Mouse (Mus musculus): ENCODE measurements around the gene Nxn. TPM values are rescaled to one million over a fixed set of nuclear protein-coding genes. Genes with fewer than 3 reads are reported as not detected.

The Nxn gene
- polyA plus RNA-seq, 1 experiment: 135 TPM

DNA sequence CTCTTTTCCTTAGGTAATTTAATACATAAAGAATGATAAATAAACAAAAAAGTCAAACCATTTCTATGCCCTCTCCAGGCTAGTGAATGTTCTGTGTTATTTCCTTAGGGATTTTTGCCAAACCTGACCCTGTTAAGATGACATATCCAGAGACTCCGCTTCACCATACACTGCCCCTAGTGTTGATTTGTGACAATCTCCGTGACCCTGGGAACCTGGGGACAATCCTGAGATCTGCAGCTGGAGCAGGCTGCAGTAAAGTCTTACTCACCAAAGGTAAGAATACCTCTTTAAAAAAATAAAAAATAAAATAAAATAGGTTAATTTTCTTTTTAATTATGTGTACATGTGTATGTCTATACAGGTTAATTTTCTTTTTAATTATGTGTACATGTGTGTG is 151.7 kb downstream of the Nxn start:
- TF ChIP-seq CTCF (IDR thresholded peaks at IDR 0.05; ENCODE audit: borderline replicate concordance, insufficient read depth, low read length): no peak
- TF ChIP-seq POLR2A (IDR thresholded peaks at IDR 0.05; ENCODE audit: low read depth, low read length): no peak
- Histone ChIP-seq H3K4me1 (ENCODE audit: control insufficient read depth, insufficient read depth, low read length) (peaks cover 2% of the 10 kb centered on the region; the same call in 1 of the 2 replicates), H3K27ac (ENCODE audit: insufficient read depth, low read length) (no peak overlapping the region), H3K4me3 (ENCODE audit: insufficient read depth, low read length) (no peak overlapping the region)

GRCm38 (mm10) chr11:76246439-76246838 is 152.5 kb downstream of the Nxn start:
- H3K4me3 ChIP-seq (ENCODE audit: insufficient read depth, low read length): no peak overlapping the region
- H3K27ac ChIP-seq (ENCODE audit: insufficient read depth, low read length): no peak overlapping the region
- no peak for TF ChIP-seq CTCF (IDR thresholded peaks at IDR 0.05; ENCODE audit: borderline replicate concordance, insufficient read depth, low read length)
- TF ChIP-seq POLR2A (IDR thresholded peaks at IDR 0.05; ENCODE audit: low read depth, low read length): no peak
- peaks cover 2% of the 10 kb centered on the region; the same call in 1 of the 2 replicates for H3K4me1 ChIP-seq (ENCODE audit: control insufficient read depth, insufficient read depth, low read length)

DNA sequence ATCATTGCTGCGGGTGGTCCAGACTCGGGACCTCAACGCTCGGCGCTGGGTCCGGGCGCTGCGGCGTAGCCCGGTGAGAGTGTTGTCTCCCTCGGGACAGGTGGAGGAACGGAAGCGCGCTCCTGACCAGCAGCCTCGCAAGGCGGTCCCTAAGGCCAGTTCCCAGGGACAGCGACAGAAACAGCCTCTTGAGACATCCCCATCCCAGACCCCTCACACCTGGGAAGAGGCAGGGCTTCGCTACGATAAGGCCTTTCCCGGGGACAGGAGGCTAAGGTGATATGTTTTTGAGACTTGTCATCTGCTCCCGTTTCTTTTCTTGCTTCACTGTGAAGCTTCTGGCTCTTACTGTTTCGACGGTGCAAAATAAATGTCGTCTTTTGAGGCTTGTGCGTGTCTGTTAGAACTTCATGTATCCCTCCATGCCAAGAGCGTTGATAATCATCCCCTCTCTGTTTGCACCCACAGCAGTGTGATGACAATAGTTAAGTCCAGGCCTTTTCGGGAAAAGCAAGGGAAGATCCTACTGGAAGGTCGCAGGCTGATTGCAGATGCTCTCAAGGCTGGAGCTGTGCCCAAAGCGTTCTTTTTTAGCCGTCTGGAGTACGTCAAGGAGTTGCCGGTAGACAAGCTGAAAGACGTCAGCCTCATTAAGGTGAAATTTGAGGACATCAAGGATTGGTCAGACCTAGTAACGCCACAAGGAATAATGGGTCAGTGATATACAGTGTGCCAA is 155.0 kb downstream of the Nxn start:
- TF ChIP-seq POLR2A (IDR thresholded peaks at IDR 0.05; ENCODE audit: low read depth, low read length) (no peak; the same call in 1 of the 2 replicates), CTCF (IDR thresholded peaks at IDR 0.05; ENCODE audit: borderline replicate concordance, insufficient read depth, low read length) (no peak)
- Histone ChIP-seq H3K27ac (ENCODE audit: insufficient read depth, low read length) (no peak overlapping the region), H3K4me3 (ENCODE audit: insufficient read depth, low read length) (peak overlapping the region; percentile 95), H3K4me1 (ENCODE audit: control insufficient read depth, insufficient read depth, low read length) (peaks cover 2% of the 10 kb centered on the region; the same call in 1 of the 2 replicates)

- TF ChIP-seq POLR2A (IDR thresholded peaks at IDR 0.05; ENCODE audit: low read depth, low read length): peak; percentile 89
- TF ChIP-seq CTCF (IDR thresholded peaks at IDR 0.05; ENCODE audit: borderline replicate concordance, insufficient read depth, low read length): no peak
- H3K4me1 ChIP-seq (ENCODE audit: control insufficient read depth, insufficient read depth, low read length): peaks cover 2% of the 10 kb centered on the region; the same call in 1 of the 2 replicates
- H3K4me3 ChIP-seq (ENCODE audit: insufficient read depth, low read length): peak within 1 kb of the TSS; percentile 95
- H3K27ac ChIP-seq (ENCODE audit: insufficient read depth, low read length): no peak within 1 kb of the TSS
Observed at GRCm38 (mm10) chr11:76242901-76243810, 155.8 kb downstream of the Nxn start, which contains the start of the genes Mrm3 and Glod4. Mrm3 (plus strand) TSS chr11:76243715. Glod4 (minus strand) TSS chr11:76243725.

- TF ChIP-seq POLR2A (IDR thresholded peaks at IDR 0.05; ENCODE audit: low read depth, low read length) (no peak), CTCF (IDR thresholded peaks at IDR 0.05; ENCODE audit: borderline replicate concordance, insufficient read depth, low read length) (no peak)
- peaks cover 2% of the 10 kb centered on the region; the same call in 1 of the 2 replicates for H3K4me1 ChIP-seq (ENCODE audit: control insufficient read depth, insufficient read depth, low read length)
- no peak overlapping the region for H3K27ac ChIP-seq (ENCODE audit: insufficient read depth, low read length)
- no peak overlapping the region for H3K4me3 ChIP-seq (ENCODE audit: insufficient read depth, low read length)
Observed at GRCm38 (mm10) chr11:76239750-76240149, 159.2 kb downstream of the Nxn start.

DNA sequence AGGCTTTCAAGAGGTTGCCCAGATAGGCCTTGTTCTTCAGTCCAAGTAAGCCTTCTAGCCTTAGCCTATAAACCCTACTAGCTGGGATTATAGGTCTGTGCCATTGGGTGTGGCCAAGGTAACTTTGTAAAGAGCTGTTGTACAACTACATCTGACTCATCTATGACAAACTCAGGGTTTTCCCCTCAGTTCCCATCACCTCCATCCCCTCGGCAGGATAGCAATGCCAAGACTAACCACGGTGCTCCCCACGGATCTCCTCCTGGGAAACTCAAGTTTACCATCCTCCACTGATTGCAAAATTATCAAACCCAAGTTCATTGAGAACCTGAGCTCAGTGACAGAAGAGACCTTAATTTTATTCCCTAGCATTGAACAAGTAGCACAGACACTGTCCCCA is 162.8 kb downstream of the Nxn start:
- TF ChIP-seq POLR2A (IDR thresholded peaks at IDR 0.05; ENCODE audit: low read depth, low read length): no peak
- no peak for TF ChIP-seq CTCF (IDR thresholded peaks at IDR 0.05; ENCODE audit: borderline replicate concordance, insufficient read depth, low read length)
- no peak overlapping the region for H3K27ac ChIP-seq (ENCODE audit: insufficient read depth, low read length)
- H3K4me3 ChIP-seq (ENCODE audit: insufficient read depth, low read length): no peak overlapping the region
- no peaks in the 10 kb centered on the region for H3K4me1 ChIP-seq (ENCODE audit: control insufficient read depth, insufficient read depth, low read length)

DNA sequence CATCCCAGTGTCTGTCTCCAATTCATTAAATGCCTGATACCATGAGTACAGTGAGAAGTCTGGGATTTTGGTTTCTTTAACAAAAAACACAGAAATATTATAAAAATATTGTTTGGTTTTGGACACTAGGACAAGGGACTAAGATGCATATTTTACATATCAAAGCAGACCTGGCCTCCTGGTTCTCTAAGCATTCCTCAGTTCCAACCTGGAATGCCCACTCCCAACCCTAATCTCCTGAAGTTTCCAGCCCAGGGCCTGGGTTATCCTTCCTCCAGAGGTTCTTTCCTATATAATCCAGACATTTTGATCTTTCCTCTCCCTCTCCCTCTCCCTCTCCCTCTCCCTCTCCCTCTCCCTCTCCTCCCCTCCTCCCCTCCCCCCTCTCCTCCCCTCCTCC is 173.9 kb downstream of the Nxn start:
- Histone ChIP-seq H3K4me1 (ENCODE audit: control insufficient read depth, insufficient read depth, low read length) (no peaks in the 10 kb centered on the region), H3K27ac (ENCODE audit: insufficient read depth, low read length) (no peak overlapping the region), H3K4me3 (ENCODE audit: insufficient read depth, low read length) (no peak overlapping the region)
- TF ChIP-seq POLR2A (IDR thresholded peaks at IDR 0.05; ENCODE audit: low read depth, low read length): no peak
- TF ChIP-seq CTCF (IDR thresholded peaks at IDR 0.05; ENCODE audit: borderline replicate concordance, insufficient read depth, low read length): no peak

GRCm38 (mm10) chr11:76224631-76225030 is 174.3 kb downstream of the Nxn start:
- TF ChIP-seq POLR2A (IDR thresholded peaks at IDR 0.05; ENCODE audit: low read depth, low read length): no peak
- TF ChIP-seq CTCF (IDR thresholded peaks at IDR 0.05; ENCODE audit: borderline replicate concordance, insufficient read depth, low read length): no peak
- no peak overlapping the region for H3K27ac ChIP-seq (ENCODE audit: insufficient read depth, low read length)
- H3K4me3 ChIP-seq (ENCODE audit: insufficient read depth, low read length): no peak overlapping the region
- H3K4me1 ChIP-seq (ENCODE audit: control insufficient read depth, insufficient read depth, low read length): no peaks in the 10 kb centered on the region

- peak within 1 kb of the TSS; percentile 81 for H3K4me3 ChIP-seq (ENCODE audit: insufficient read depth, low read length)
- H3K4me1 ChIP-seq (ENCODE audit: control insufficient read depth, insufficient read depth, low read length): no peaks in the 10 kb centered on the region
- peak within 1 kb of the TSS; percentile 48 for H3K27ac ChIP-seq (ENCODE audit: insufficient read depth, low read length)
- peak; percentile 99 for TF ChIP-seq CTCF (IDR thresholded peaks at IDR 0.05; ENCODE audit: borderline replicate concordance, insufficient read depth, low read length)
- peak; percentile 88 for TF ChIP-seq POLR2A (IDR thresholded peaks at IDR 0.05; ENCODE audit: low read depth, low read length)
Observed at GRCm38 (mm10) chr11:76217390-76217800, 181.5 kb downstream of the Nxn start, which contains the start of the genes Dbil5 and Gemin4. Dbil5 (plus strand) TSS chr11:76217608. Gemin4 (minus strand) TSS chr11:76217664.

Data from embryonic fibroblast, embryonic 13.5 days (primary cell).